Mouse (Mus musculus) ES-Bruce4 (cell line): ENCODE results near the gene S100a1. TPM values are rescaled to one million over a fixed set of nuclear protein-coding genes. Genes with fewer than 3 reads are reported as not detected.

Source experiments
- H3K27ac ChIP-seq: 2 replicates; pipeline ENCODE4 v1.5.1; 2012; ENCODE audit warnings: low read length, inconsistent platforms; ENCODE audit not compliant: insufficient read depth
- H3K27me3 ChIP-seq: 2 replicates; pipeline ENCODE4 v1.6.1; 2012; ENCODE audit warnings: mild to moderate bottlenecking, low read length, inconsistent platforms; ENCODE audit not compliant: control insufficient read depth, poor library complexity, insufficient read depth, severe bottlenecking
- H3K36me3 ChIP-seq: 2 replicates; pipeline ENCODE4 v1.6.1; 2012; ENCODE audit warnings: inconsistent platforms, mild to moderate bottlenecking, low read length, moderate library complexity; ENCODE audit not compliant: control insufficient read depth, poor library complexity, insufficient read depth, severe bottlenecking
- H3K4me1 ChIP-seq: one replicate; pipeline ENCODE4 v1.8.1; 2011; ENCODE audit warnings: low read length; ENCODE audit not compliant: control insufficient read depth, insufficient read depth
- H3K4me3 ChIP-seq: 2 replicates; pipeline ENCODE4 v1.5.1; 2011; ENCODE audit warnings: low read depth, mild to moderate bottlenecking, low read length
- H3K9ac ChIP-seq: 2 replicates; pipeline ENCODE4 v1.6.1; 2012; ENCODE audit warnings: low read depth, mild to moderate bottlenecking, inconsistent platforms; ENCODE audit not compliant: poor library complexity, severe bottlenecking
- H3K9me3 ChIP-seq: replicated peaks from 2 replicates; pipeline ENCODE4 v1.6.1; 2012; ENCODE audit warnings: mild to moderate bottlenecking, low read length, inconsistent platforms; ENCODE audit not compliant: control insufficient read depth, poor library complexity, insufficient read depth, severe bottlenecking
- CTCF ChIP-seq: IDR thresholded peaks from one replicate; pipeline ENCODE4 v1.8.1; 2011; ENCODE audit warnings: low read depth, low read length
- EP300 ChIP-seq: IDR thresholded peaks from 2 replicates; pipeline ENCODE4 v1.6.1; 2011; ENCODE audit warnings: low read depth, low read length; ENCODE audit not compliant: insufficient read depth
- POLR2A ChIP-seq: IDR thresholded peaks from one replicate; pipeline ENCODE4 v1.8.1; 2011; ENCODE audit warnings: low read length; ENCODE audit not compliant: insufficient read depth
- polyA plus RNA-seq: library from polyadenylated mRNA; stranded (reverse); fragments of >200 nt; gene quantifications from 2 replicates; pipeline ENCODE4 v1.2.4, GENCODE M21; 2011; ENCODE audit warnings: low read depth; ENCODE audit not compliant: missing spikeins, insufficient read depth, insufficient read length

S100a1 gene
- polyA plus RNA-seq, 1 experiment = 50.4 TPM

GRCm38 (mm10) chr3:90549676-90550420, 35.7 kb upstream of the S100a1 start:
- TF ChIP-seq CTCF = no peak
- no peak for TF ChIP-seq EP300
- no peak for TF ChIP-seq POLR2A

GRCm38 (mm10) chr3:90540904-90541303, 26.7 kb upstream of the S100a1 start:
- TF ChIP-seq EP300 (no peak), POLR2A (no peak)
- Histone ChIP-seq H3K4me3 (no peak overlapping the region), H3K27ac (no peak overlapping the region), H3K9me3 (no peaks in the 10 kb centered on the region), H3K4me1 (no peaks in the 10 kb centered on the region), H3K36me3 (no peaks in the 10 kb centered on the region), H3K27me3 (no peaks in the 10 kb centered on the region), H3K9ac (no peak overlapping the region)

More at GRCm38 (mm10) chr3:90549676-90550420, 35.7 kb upstream of the S100a1 start:
- H3K9ac ChIP-seq = no peak overlapping the region
- no peaks in the 10 kb centered on the region; the same call in 1 of the 2 replicates for H3K27me3 ChIP-seq
- H3K4me1 ChIP-seq = no peaks in the 10 kb centered on the region
- H3K9me3 ChIP-seq = no peaks in the 10 kb centered on the region
- H3K27ac ChIP-seq = no peak overlapping the region
- no peak overlapping the region for H3K4me3 ChIP-seq
- H3K36me3 ChIP-seq = no peaks in the 10 kb centered on the region

- TF ChIP-seq EP300 (no peak), CTCF (no peak), POLR2A (no peak)
- H3K27me3 ChIP-seq = no peaks in the 10 kb centered on the region
- no peak overlapping the region for H3K27ac ChIP-seq
- H3K9me3 ChIP-seq = no peaks in the 10 kb centered on the region
- no peak overlapping the region for H3K4me3 ChIP-seq
- no peaks in the 10 kb centered on the region for H3K36me3 ChIP-seq
- H3K4me1 ChIP-seq = no peaks in the 10 kb centered on the region
- H3K9ac ChIP-seq = no peak overlapping the region
These were observed 23.7 kb upstream of the S100a1 start for GRCm38 (mm10) chr3:90537905-90538296.

- Histone ChIP-seq H3K36me3 (no peaks in the 10 kb centered on the region), H3K4me1 (no peaks in the 10 kb centered on the region), H3K9me3 (no peaks in the 10 kb centered on the region), H3K4me3 (no peak within 1 kb of the TSS), H3K27ac (no peak within 1 kb of the TSS), H3K9ac (no peak within 1 kb of the TSS), H3K27me3 (no peaks in the 10 kb centered on the region)
- no peak for TF ChIP-seq CTCF
- TF ChIP-seq POLR2A = no peak
- TF ChIP-seq EP300 = no peak
These were observed 23.1 kb upstream of the S100a1 start, which contains the start of gene S100a16 for GRCm38 (mm10) chr3:90537141-90537904. Gene S100a16, plus strand, starts transcription at chr3:90537254.

- Histone ChIP-seq H3K27ac (no peak overlapping the region), H3K36me3 (no peaks in the 10 kb centered on the region), H3K4me1 (no peaks in the 10 kb centered on the region), H3K9me3 (no peaks in the 10 kb centered on the region), H3K4me3 (no peak overlapping the region), H3K27me3 (no peaks in the 10 kb centered on the region), H3K9ac (no peak overlapping the region)
- TF ChIP-seq CTCF (no peak), EP300 (no peak), POLR2A (no peak)
These were observed 21.3 kb upstream of the S100a1 start for GRCm38 (mm10) chr3:90535446-90535845.

GRCm38 (mm10) chr3:90531713-90532112, 17.5 kb upstream of the S100a1 start:
- Histone ChIP-seq H3K27me3 (no peaks in the 10 kb centered on the region; the same call in 1 of the 2 replicates), H3K4me1 (peaks cover 1% of the 10 kb centered on the region), H3K36me3 (no peaks in the 10 kb centered on the region), H3K4me3 (no peak overlapping the region), H3K9me3 (no peaks in the 10 kb centered on the region), H3K27ac (no peak overlapping the region), H3K9ac (no peak overlapping the region)
- TF ChIP-seq POLR2A (no peak), EP300 (no peak), CTCF (no peak)
